Mouse (Mus musculus): ENCODE results near the gene Ift80.

- no peak for TF ChIP-seq EP300 (IDR thresholded peaks at IDR 0.05; ENCODE audit: low read depth)
- TF ChIP-seq CTCF (IDR thresholded peaks at IDR 0.05; ENCODE audit: low read depth) = no peak
Measured at GRCm38 (mm10) chr3:68928619-68929018, 75.8 kb downstream of the Ift80 start.

Data from liver, postnatal 0 days (tissue).